Comparison of ENCODE assay signal across 16 mouse cellular contexts in the genomic region with DNA sequence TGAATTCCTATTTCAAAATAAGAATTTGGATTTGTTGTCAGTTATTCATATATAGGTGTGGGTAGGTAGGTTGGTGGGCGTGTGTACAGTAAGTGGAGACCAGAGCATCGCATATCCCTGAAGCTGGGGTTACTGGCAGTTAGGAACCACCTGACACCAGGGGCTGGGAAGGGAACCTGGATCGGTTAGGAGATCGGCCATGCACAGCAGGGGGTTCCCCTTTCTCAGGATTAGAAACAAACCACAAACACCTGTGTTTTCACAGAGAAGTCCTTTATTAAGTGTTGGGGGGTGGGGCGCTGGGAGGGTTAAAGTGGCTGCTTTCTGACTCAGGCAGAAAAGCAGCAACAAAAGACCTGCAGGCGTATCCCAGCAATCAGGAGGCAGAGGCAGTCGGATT.
A peak's percentile ranks its signal among the peaks of the same experiment; 100 is the strongest.
DNase-seq lines count a peak whose midpoint lies in the region; ATAC-seq lines count a peak whose summit lies in the region.
"Had no signal": no experiment of that assay in that cellular context is flagged by ENCODE, and none has a peak within 500 bp of the region (broad histone marks: within the 10 kb centered on the region; RNA-seq: fewer than 3 reads in every experiment).

No protein-coding gene starts in this region.

- H3K4me2 ChIP-seq in hindbrain, embryonic 11.5 days (replicated peaks; ENCODE audit: low read depth, low read length): no peak overlapping the region
- H3K4me2 ChIP-seq: heart, embryonic 11.5 days; hindbrain, embryonic 15.5 days; lung, embryonic 14.5 days; midbrain, embryonic 12.5 days had no signal

- H3K9me3 ChIP-seq in hindbrain, embryonic 11.5 days (ENCODE audit: control insufficient read depth, low read length): no peaks in the 10 kb centered on the region
- no peaks in the 10 kb centered on the region for H3K9me3 ChIP-seq in hindbrain, embryonic 10.5 days
- H3K9me3 ChIP-seq in limb, embryonic 10.5 days (replicated peaks): no peaks in the 10 kb centered on the region
- H3K9me3 ChIP-seq: hindbrain, embryonic 15.5 days; midbrain, embryonic 12.5 days had no signal

- peak; percentile 7 for DNase-seq in hindbrain, embryonic 11.5 days (ENCODE audit: low spot score)
- DNase-seq in hindbrain, embryonic 10.5 days (ENCODE audit: low spot score): no peak
- DNase-seq in ES-CJ7 (ENCODE audit: low read depth, low spot score): peak; percentile 86
- peak; percentile 60 for DNase-seq in limb, embryonic 10.5 days (ENCODE audit: low spot score)
- DNase-seq in thymus, postnatal 0 days (ENCODE audit: low spot score): peak; percentile 28
- DNase-seq in ovary, postnatal 36 days (ENCODE audit: low spot score): no peak
- no peak for DNase-seq in frontal cortex, postnatal 14 days (ENCODE audit: low spot score in 2 of 2)
- no peak for DNase-seq in retina, postnatal 1 day
- DNase-seq: gastrocnemius, adult 2 months; layer of hippocampus, adult 9-11 months; left cerebral cortex, postnatal 4 days; lung, embryonic 14.5 days; right cerebral cortex, adult 18-20 months had no signal

- no peak for ATAC-seq in hindbrain, embryonic 11.5 days (ENCODE audit: low FRiP score)

- H3K4me1 ChIP-seq in hindbrain, embryonic 11.5 days (replicated peaks; ENCODE audit: control insufficient read depth, insufficient read depth, low read length): no peaks in the 10 kb centered on the region
- no peaks in the 10 kb centered on the region for H3K4me1 ChIP-seq in hindbrain, embryonic 10.5 days (replicated peaks)
- H3K4me1 ChIP-seq in limb, embryonic 10.5 days: peaks cover 17% of the 10 kb centered on the region
- H3K4me1 ChIP-seq: hindbrain, embryonic 15.5 days; midbrain, embryonic 12.5 days had no signal

- no peak overlapping the region for H3K9ac ChIP-seq in hindbrain, embryonic 11.5 days (ENCODE audit: low read depth, low read length)
- H3K9ac ChIP-seq: hindbrain, embryonic 15.5 days; lung, embryonic 14.5 days; midbrain, embryonic 12.5 days had no signal

- no peaks in the 10 kb centered on the region for H3K27me3 ChIP-seq in hindbrain, embryonic 11.5 days (ENCODE audit: control insufficient read depth, insufficient read depth, low read length)
- no peaks in the 10 kb centered on the region for H3K27me3 ChIP-seq in hindbrain, embryonic 10.5 days (ENCODE audit: insufficient read depth, poor library complexity, severe bottlenecking)
- no peaks in the 10 kb centered on the region for H3K27me3 ChIP-seq in limb, embryonic 10.5 days (ENCODE audit: low read depth, poor library complexity, severe bottlenecking)
- H3K27me3 ChIP-seq: hindbrain, embryonic 15.5 days; midbrain, embryonic 12.5 days had no signal

- 62% methylated on average over 7 of the region's 7 CpGs for WGBS in hindbrain, embryonic 11.5 days
- WGBS in hindbrain, embryonic 10.5 days: 59% methylated on average over 7 of the region's 7 CpGs
- WGBS in limb, embryonic 10.5 days: 52% methylated on average over 7 of the region's 7 CpGs

- H3K36me3 ChIP-seq in hindbrain, embryonic 11.5 days (ENCODE audit: control insufficient read depth, insufficient read depth, low read length): no peaks in the 10 kb centered on the region
- H3K36me3 ChIP-seq in hindbrain, embryonic 10.5 days: no peaks in the 10 kb centered on the region
- no peaks in the 10 kb centered on the region for H3K36me3 ChIP-seq in limb, embryonic 10.5 days
- H3K36me3 ChIP-seq: hindbrain, embryonic 15.5 days; midbrain, embryonic 12.5 days had no signal

- H3K27ac ChIP-seq in hindbrain, embryonic 11.5 days (ENCODE audit: low read depth, low read length): no peak overlapping the region
- no peak overlapping the region for H3K27ac ChIP-seq in hindbrain, embryonic 10.5 days
- no peak overlapping the region for H3K27ac ChIP-seq in limb, embryonic 10.5 days
- H3K27ac ChIP-seq: hindbrain, embryonic 15.5 days; midbrain, embryonic 12.5 days had no signal

- no peak overlapping the region for H3K4me3 ChIP-seq in hindbrain, embryonic 11.5 days (ENCODE audit: low read depth, low read length)
- H3K4me3 ChIP-seq in hindbrain, embryonic 10.5 days: no peak overlapping the region
- H3K4me3 ChIP-seq in limb, embryonic 10.5 days: no peak overlapping the region
- H3K4me3 ChIP-seq: gastrocnemius, adult 2 months; hindbrain, embryonic 15.5 days; midbrain, embryonic 12.5 days had no signal

Comparison
In these comparisons a context has a peak if more than half of its experiments do, and no peak if none do; other contexts are left out.
1. DNase-seq: peak in hindbrain, embryonic 11.5 days (single experiment), ES-CJ7 (single experiment), limb, embryonic 10.5 days (single experiment) and thymus, postnatal 0 days (single experiment); none in hindbrain, embryonic 10.5 days (single experiment), ovary, postnatal 36 days (single experiment), frontal cortex, postnatal 14 days (0 of 2) and retina, postnatal 1 day (single experiment).